Mouse (Mus musculus): ENCODE data around the gene Allc. TPM values are rescaled to one million over a fixed set of nuclear protein-coding genes. Genes with fewer than 3 reads are reported as not detected.
A peak's percentile ranks its signal among the peaks of the same experiment; 100 is the strongest.

Gene Allc
- polyA plus RNA-seq, 1 experiment, result 340 TPM

GRCm38 (mm10) chr12:28598526-28598991, 16.2 kb upstream of the Allc start:
- Histone ChIP-seq H3K27me3 (ENCODE audit: control insufficient read depth, insufficient read depth, low read length) (no peaks in the 10 kb centered on the region), H3K36me3 (ENCODE audit: control insufficient read depth, insufficient read depth, low read length) (no peaks in the 10 kb centered on the region), H3K27ac (ENCODE audit: control insufficient read depth, insufficient read depth, low read depth, low read length) (no peak overlapping the region), H3K4me1 (ENCODE audit: control insufficient read depth, insufficient read depth, low read length) (peaks cover 9% of the 10 kb centered on the region), H3K4me3 (ENCODE audit: control insufficient read depth, low read depth, low read length) (no peak overlapping the region)
- TF ChIP-seq CTCF (IDR thresholded peaks at IDR 0.05; ENCODE audit: control insufficient read depth, insufficient read depth, insufficient replicate concordance, low read depth, low read length) (no peak), POLR2A (IDR thresholded peaks at IDR 0.05; ENCODE audit: control insufficient read depth, low read depth, low read length) (no peak)

- no peak for TF ChIP-seq CTCF (IDR thresholded peaks at IDR 0.05; ENCODE audit: control insufficient read depth, insufficient read depth, insufficient replicate concordance, low read depth, low read length)
- no peak for TF ChIP-seq POLR2A (IDR thresholded peaks at IDR 0.05; ENCODE audit: control insufficient read depth, low read depth, low read length)
- Histone ChIP-seq H3K4me1 (ENCODE audit: control insufficient read depth, insufficient read depth, low read length) (peaks cover 9% of the 10 kb centered on the region), H3K36me3 (ENCODE audit: control insufficient read depth, insufficient read depth, low read length) (no peaks in the 10 kb centered on the region), H3K27ac (ENCODE audit: control insufficient read depth, insufficient read depth, low read depth, low read length) (no peak overlapping the region), H3K4me3 (ENCODE audit: control insufficient read depth, low read depth, low read length) (no peak overlapping the region), H3K27me3 (ENCODE audit: control insufficient read depth, insufficient read depth, low read length) (no peaks in the 10 kb centered on the region)
Measured at GRCm38 (mm10) chr12:28598110-28598509, 15.8 kb upstream of the Allc start.

GRCm38 (mm10) chr12:28597699-28598098, 15.4 kb upstream of the Allc start:
- Histone ChIP-seq H3K4me3 (ENCODE audit: control insufficient read depth, low read depth, low read length) (no peak overlapping the region), H3K27me3 (ENCODE audit: control insufficient read depth, insufficient read depth, low read length) (no peaks in the 10 kb centered on the region), H3K4me1 (ENCODE audit: control insufficient read depth, insufficient read depth, low read length) (peaks cover 9% of the 10 kb centered on the region), H3K27ac (ENCODE audit: control insufficient read depth, insufficient read depth, low read depth, low read length) (no peak overlapping the region), H3K36me3 (ENCODE audit: control insufficient read depth, insufficient read depth, low read length) (no peaks in the 10 kb centered on the region)
- TF ChIP-seq POLR2A (IDR thresholded peaks at IDR 0.05; ENCODE audit: control insufficient read depth, low read depth, low read length), result no peak
- TF ChIP-seq CTCF (IDR thresholded peaks at IDR 0.05; ENCODE audit: control insufficient read depth, insufficient read depth, insufficient replicate concordance, low read depth, low read length), result no peak

- TF ChIP-seq CTCF (IDR thresholded peaks at IDR 0.05; ENCODE audit: control insufficient read depth, insufficient read depth, insufficient replicate concordance, low read depth, low read length), result no peak
- no peak for TF ChIP-seq POLR2A (IDR thresholded peaks at IDR 0.05; ENCODE audit: control insufficient read depth, low read depth, low read length)
- Histone ChIP-seq H3K36me3 (ENCODE audit: control insufficient read depth, insufficient read depth, low read length) (no peaks in the 10 kb centered on the region), H3K4me3 (ENCODE audit: control insufficient read depth, low read depth, low read length) (no peak overlapping the region), H3K27ac (ENCODE audit: control insufficient read depth, insufficient read depth, low read depth, low read length) (no peak overlapping the region), H3K4me1 (ENCODE audit: control insufficient read depth, insufficient read depth, low read length) (peaks cover 9% of the 10 kb centered on the region), H3K27me3 (ENCODE audit: control insufficient read depth, insufficient read depth, low read length) (no peaks in the 10 kb centered on the region)
Measured at GRCm38 (mm10) chr12:28596851-28597250, 14.5 kb upstream of the Allc start.

GRCm38 (mm10) chr12:28590428-28590827, 8.1 kb upstream of the Allc start:
- TF ChIP-seq POLR2A (IDR thresholded peaks at IDR 0.05; ENCODE audit: control insufficient read depth, low read depth, low read length), result no peak
- peak; percentile 14; the same call in 1 of the 2 replicates for TF ChIP-seq CTCF (IDR thresholded peaks at IDR 0.05; ENCODE audit: control insufficient read depth, insufficient read depth, insufficient replicate concordance, low read depth, low read length)
- no peaks in the 10 kb centered on the region for H3K27me3 ChIP-seq (ENCODE audit: control insufficient read depth, insufficient read depth, low read length)
- no peak overlapping the region for H3K27ac ChIP-seq (ENCODE audit: control insufficient read depth, insufficient read depth, low read depth, low read length)
- H3K36me3 ChIP-seq (ENCODE audit: control insufficient read depth, insufficient read depth, low read length), result no peaks in the 10 kb centered on the region
- H3K4me1 ChIP-seq (ENCODE audit: control insufficient read depth, insufficient read depth, low read length), result peaks cover 16% of the 10 kb centered on the region
- no peak overlapping the region for H3K4me3 ChIP-seq (ENCODE audit: control insufficient read depth, low read depth, low read length)

- TF ChIP-seq CTCF (IDR thresholded peaks at IDR 0.05; ENCODE audit: control insufficient read depth, insufficient read depth, insufficient replicate concordance, low read depth, low read length), result peak; percentile 75; the same call in 1 of the 2 replicates
- TF ChIP-seq POLR2A (IDR thresholded peaks at IDR 0.05; ENCODE audit: control insufficient read depth, low read depth, low read length), result no peak
- no peak overlapping the region for H3K27ac ChIP-seq (ENCODE audit: control insufficient read depth, insufficient read depth, low read depth, low read length)
- no peaks in the 10 kb centered on the region for H3K27me3 ChIP-seq (ENCODE audit: control insufficient read depth, insufficient read depth, low read length)
- H3K4me1 ChIP-seq (ENCODE audit: control insufficient read depth, insufficient read depth, low read length), result peaks cover 9% of the 10 kb centered on the region
- H3K4me3 ChIP-seq (ENCODE audit: control insufficient read depth, low read depth, low read length), result peak overlapping the region; percentile 58
- no peaks in the 10 kb centered on the region for H3K36me3 ChIP-seq (ENCODE audit: control insufficient read depth, insufficient read depth, low read length)
Measured at GRCm38 (mm10) chr12:28589090-28589868, 7.0 kb upstream of the Allc start.

- no peak for TF ChIP-seq CTCF (IDR thresholded peaks at IDR 0.05; ENCODE audit: control insufficient read depth, insufficient read depth, insufficient replicate concordance, low read depth, low read length)
- no peak for TF ChIP-seq POLR2A (IDR thresholded peaks at IDR 0.05; ENCODE audit: control insufficient read depth, low read depth, low read length)
- Histone ChIP-seq H3K27ac (ENCODE audit: control insufficient read depth, insufficient read depth, low read depth, low read length) (no peak overlapping the region), H3K4me1 (ENCODE audit: control insufficient read depth, insufficient read depth, low read length) (peaks cover 9% of the 10 kb centered on the region), H3K36me3 (ENCODE audit: control insufficient read depth, insufficient read depth, low read length) (no peaks in the 10 kb centered on the region), H3K4me3 (ENCODE audit: control insufficient read depth, low read depth, low read length) (no peak overlapping the region), H3K27me3 (ENCODE audit: control insufficient read depth, insufficient read depth, low read length) (no peaks in the 10 kb centered on the region)
Measured at GRCm38 (mm10) chr12:28587949-28588348, 5.6 kb upstream of the Allc start.
